Mouse (Mus musculus): Measurements from ENCODE around the gene Slc12a8.

Slc12a8 gene

GRCm38 (mm10) chr16:33672643-33673042, 155.5 kb downstream of the Slc12a8 start:
- H3K9me3 ChIP-seq (ENCODE audit: low read length) = 0 out of 2 replicates have a peak, but pooled peaks cover 3% of the 10 kb centered on the region
- H3K27me3 ChIP-seq (ENCODE audit: insufficient read depth, low read length) = no peaks in the 10 kb centered on the region
- TF ChIP-seq NANOG (IDR thresholded peaks at IDR 0.05; ENCODE audit: borderline replicate concordance, low read length) (no peak), POU5F1 (IDR thresholded peaks at IDR 0.05; ENCODE audit: borderline replicate concordance, low read length) (no peak), CTCF (conservative IDR thresholded peaks at IDR 0.05; ENCODE audit: low read length) (no peak)
- no peaks in the 10 kb centered on the region for H3K36me3 ChIP-seq (ENCODE audit: insufficient read depth, low read length)
- H3K4me1 ChIP-seq (replicated peaks; ENCODE audit: low read depth, low read length) = peaks cover 15% of the 10 kb centered on the region
- H3K4me3 ChIP-seq (replicated peaks; ENCODE audit: low read length) = no peak overlapping the region

- Histone ChIP-seq H3K27me3 (ENCODE audit: insufficient read depth, low read length) (no peaks in the 10 kb centered on the region), H3K9me3 (ENCODE audit: low read length) (0 out of 2 replicates have a peak, but pooled peaks cover 3% of the 10 kb centered on the region), H3K4me1 (replicated peaks; ENCODE audit: low read depth, low read length) (peaks cover 24% of the 10 kb centered on the region), H3K36me3 (ENCODE audit: insufficient read depth, low read length) (no peaks in the 10 kb centered on the region), H3K4me3 (replicated peaks; ENCODE audit: low read length) (no peak overlapping the region)
- no peak for TF ChIP-seq CTCF (conservative IDR thresholded peaks at IDR 0.05; ENCODE audit: low read length)
Observed at GRCm38 (mm10) chr16:33673530-33674109, 156.5 kb downstream of the Slc12a8 start.

- H3K27me3 ChIP-seq (ENCODE audit: insufficient read depth, low read length) = peaks cover 1% of the 10 kb centered on the region; the same call in 1 of the 2 replicates
- 0 out of 2 replicates have a peak, but pooled peaks cover 3% of the 10 kb centered on the region for H3K9me3 ChIP-seq (ENCODE audit: low read length)
- peaks cover 34% of the 10 kb centered on the region for H3K4me1 ChIP-seq (replicated peaks; ENCODE audit: low read depth, low read length)
- TF ChIP-seq POU5F1 (IDR thresholded peaks at IDR 0.05; ENCODE audit: borderline replicate concordance, low read length) = no peak
- TF ChIP-seq NANOG (IDR thresholded peaks at IDR 0.05; ENCODE audit: borderline replicate concordance, low read length) = no peak
- no peak for TF ChIP-seq CTCF (conservative IDR thresholded peaks at IDR 0.05; ENCODE audit: low read length)
- no peaks in the 10 kb centered on the region for H3K36me3 ChIP-seq (ENCODE audit: insufficient read depth, low read length)
- no peak overlapping the region for H3K4me3 ChIP-seq (replicated peaks; ENCODE audit: low read length)
Observed at GRCm38 (mm10) chr16:33675151-33675847, 158.2 kb downstream of the Slc12a8 start.

- Histone ChIP-seq H3K9me3 (ENCODE audit: low read length) (0 out of 2 replicates have a peak, but pooled peaks cover 3% of the 10 kb centered on the region), H3K36me3 (ENCODE audit: insufficient read depth, low read length) (no peaks in the 10 kb centered on the region), H3K4me3 (replicated peaks; ENCODE audit: low read length) (no peak overlapping the region), H3K27me3 (ENCODE audit: insufficient read depth, low read length) (peaks cover 5% of the 10 kb centered on the region; the same call in 1 of the 2 replicates), H3K4me1 (replicated peaks; ENCODE audit: low read depth, low read length) (peaks cover 39% of the 10 kb centered on the region)
- TF ChIP-seq POU5F1 (IDR thresholded peaks at IDR 0.05; ENCODE audit: borderline replicate concordance, low read length) (no peak), CTCF (conservative IDR thresholded peaks at IDR 0.05; ENCODE audit: low read length) (no peak), NANOG (IDR thresholded peaks at IDR 0.05; ENCODE audit: borderline replicate concordance, low read length) (no peak)
Observed at GRCm38 (mm10) chr16:33675848-33676184, 158.7 kb downstream of the Slc12a8 start.

GRCm38 (mm10) chr16:33676347-33677312, 159.5 kb downstream of the Slc12a8 start:
- Histone ChIP-seq H3K4me3 (replicated peaks; ENCODE audit: low read length) (no peak overlapping the region), H3K9me3 (ENCODE audit: low read length) (0 out of 2 replicates have a peak, but pooled peaks cover 3% of the 10 kb centered on the region), H3K36me3 (ENCODE audit: insufficient read depth, low read length) (no peaks in the 10 kb centered on the region), H3K27me3 (ENCODE audit: insufficient read depth, low read length) (peaks cover 9% of the 10 kb centered on the region; the same call in 1 of the 2 replicates), H3K4me1 (replicated peaks; ENCODE audit: low read depth, low read length) (peaks cover 47% of the 10 kb centered on the region)
- TF ChIP-seq NANOG (IDR thresholded peaks at IDR 0.05; ENCODE audit: borderline replicate concordance, low read length) (no peak), CTCF (conservative IDR thresholded peaks at IDR 0.05; ENCODE audit: low read length) (no peak)

GRCm38 (mm10) chr16:33677313-33677690, 160.2 kb downstream of the Slc12a8 start:
- no peak overlapping the region for H3K4me3 ChIP-seq (replicated peaks; ENCODE audit: low read length)
- peaks cover 14% of the 10 kb centered on the region; the same call in 1 of the 2 replicates for H3K27me3 ChIP-seq (ENCODE audit: insufficient read depth, low read length)
- 0 out of 2 replicates have a peak, but pooled peaks cover 3% of the 10 kb centered on the region for H3K9me3 ChIP-seq (ENCODE audit: low read length)
- TF ChIP-seq NANOG (IDR thresholded peaks at IDR 0.05; ENCODE audit: borderline replicate concordance, low read length) (no peak), POU5F1 (IDR thresholded peaks at IDR 0.05; ENCODE audit: borderline replicate concordance, low read length) (no peak), CTCF (conservative IDR thresholded peaks at IDR 0.05; ENCODE audit: low read length) (no peak)
- H3K36me3 ChIP-seq (ENCODE audit: insufficient read depth, low read length) = no peaks in the 10 kb centered on the region
- peaks cover 49% of the 10 kb centered on the region for H3K4me1 ChIP-seq (replicated peaks; ENCODE audit: low read depth, low read length)

GRCm38 (mm10) chr16:33677901-33678300, 160.8 kb downstream of the Slc12a8 start:
- 0 out of 2 replicates have a peak, but pooled peaks cover 3% of the 10 kb centered on the region for H3K9me3 ChIP-seq (ENCODE audit: low read length)
- no peaks in the 10 kb centered on the region for H3K36me3 ChIP-seq (ENCODE audit: insufficient read depth, low read length)
- H3K4me3 ChIP-seq (replicated peaks; ENCODE audit: low read length) = no peak overlapping the region
- H3K4me1 ChIP-seq (replicated peaks; ENCODE audit: low read depth, low read length) = peaks cover 49% of the 10 kb centered on the region
- no peak for TF ChIP-seq POU5F1 (IDR thresholded peaks at IDR 0.05; ENCODE audit: borderline replicate concordance, low read length)
- no peak for TF ChIP-seq CTCF (conservative IDR thresholded peaks at IDR 0.05; ENCODE audit: low read length)
- TF ChIP-seq NANOG (IDR thresholded peaks at IDR 0.05; ENCODE audit: borderline replicate concordance, low read length) = no peak
- peaks cover 20% of the 10 kb centered on the region for H3K27me3 ChIP-seq (ENCODE audit: insufficient read depth, low read length)

GRCm38 (mm10) chr16:33680271-33680670, 163.1 kb downstream of the Slc12a8 start:
- Histone ChIP-seq H3K4me3 (replicated peaks; ENCODE audit: low read length) (0 out of 2 replicates have a peak overlapping the region, but pooled peaks have one; percentile 8), H3K36me3 (ENCODE audit: insufficient read depth, low read length) (no peaks in the 10 kb centered on the region), H3K4me1 (replicated peaks; ENCODE audit: low read depth, low read length) (peaks cover 61% of the 10 kb centered on the region), H3K27me3 (ENCODE audit: insufficient read depth, low read length) (peaks cover 40% of the 10 kb centered on the region), H3K9me3 (ENCODE audit: low read length) (no peaks in the 10 kb centered on the region)
- TF ChIP-seq NANOG (IDR thresholded peaks at IDR 0.05; ENCODE audit: borderline replicate concordance, low read length) (no peak), CTCF (conservative IDR thresholded peaks at IDR 0.05; ENCODE audit: low read length) (no peak), POU5F1 (IDR thresholded peaks at IDR 0.05; ENCODE audit: borderline replicate concordance, low read length) (no peak)
